Mouse (Mus musculus): ENCODE results near the gene Upk3b.
"Not testable (repeated sequence)": the region's sequence is repeated elsewhere in the genome, so short reads cannot be mapped to it uniquely, and the experiment has no call there.

DNA sequence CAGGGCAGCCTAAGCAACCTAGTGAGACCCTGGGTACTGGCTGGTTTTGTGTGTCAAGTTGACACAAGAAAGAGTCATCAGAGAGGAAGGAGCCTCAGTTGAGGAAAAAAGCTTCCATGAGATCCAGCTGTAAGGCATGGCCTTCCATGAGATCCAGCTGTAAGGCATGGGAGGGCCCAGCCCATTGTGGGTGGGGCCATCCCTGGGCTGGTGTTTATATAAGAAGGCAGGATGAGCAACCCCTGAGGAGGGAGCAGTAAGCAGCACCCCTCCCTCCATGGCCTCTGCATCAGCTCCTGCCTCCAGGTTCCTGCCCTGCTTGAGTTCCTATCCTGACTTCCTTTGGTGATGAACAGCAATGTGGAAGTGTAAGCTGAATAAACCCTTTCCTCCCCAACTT, 10.2 kb downstream of the Upk3b start:
- not testable (repeated sequence) for TF ChIP-seq CTCF (IDR thresholded peaks at IDR 0.05; ENCODE audit: control insufficient read depth, insufficient read depth, insufficient replicate concordance, low read depth, low read length); POLR2A (IDR thresholded peaks at IDR 0.05; ENCODE audit: control insufficient read depth, low read depth, low read length)
